Mouse (Mus musculus) cerebellum, adult (tissue): ENCODE measurements around the gene Vmn1r78.
"Not testable (repeated sequence)": the region's sequence is repeated elsewhere in the genome, so short reads cannot be mapped to it uniquely, and the experiment has no call there.

Source experiments
- ATAC-seq: cut with Nextera tagmentation; 2 replicates; pipeline ENCODE4 v1.9.2; 2017; ENCODE audit warnings: mild to moderate bottlenecking, moderate library complexity, mixed read lengths; ENCODE audit not compliant: insufficient number of reproducible peaks, low FRiP score, low TSS enrichment

The Vmn1r78 gene

DNA sequence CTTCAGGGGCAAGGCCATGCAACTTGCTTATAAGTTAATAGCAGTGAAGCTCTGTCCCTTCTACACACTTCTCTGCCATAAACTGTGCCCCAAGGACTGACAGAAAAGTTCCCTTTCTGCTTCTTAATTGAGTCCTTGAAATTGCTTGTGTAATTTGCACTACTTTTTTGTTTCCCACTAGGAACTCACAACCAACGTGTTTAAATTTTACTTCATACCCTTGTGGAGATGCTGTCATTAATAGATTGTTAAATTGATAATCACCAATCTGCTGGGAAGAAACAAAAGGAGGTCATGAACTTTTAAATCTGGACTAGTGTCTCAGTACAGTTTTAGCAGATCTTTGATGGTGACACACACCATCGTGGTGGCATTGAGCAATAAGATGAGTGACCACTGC lies at the start of gene Vmn1r78:
Gene Vmn1r78, plus strand, starts transcription at position 301 of the 400 bp plus-strand sequence.
- ATAC-seq, result no peak

GRCm38 (mm10) chr7:12156463-12156862 lies 6.4 kb downstream of the Vmn1r78 start:
- not testable (repeated sequence) for ATAC-seq

GRCm38 (mm10) chr7:12170979-12171378 lies 20.9 kb downstream of the Vmn1r78 start, which contains the start of gene Vmn1r79:
TSS of gene Vmn1r79 (plus strand) at chr7:12171279.
- ATAC-seq, result not testable (repeated sequence)

DNA sequence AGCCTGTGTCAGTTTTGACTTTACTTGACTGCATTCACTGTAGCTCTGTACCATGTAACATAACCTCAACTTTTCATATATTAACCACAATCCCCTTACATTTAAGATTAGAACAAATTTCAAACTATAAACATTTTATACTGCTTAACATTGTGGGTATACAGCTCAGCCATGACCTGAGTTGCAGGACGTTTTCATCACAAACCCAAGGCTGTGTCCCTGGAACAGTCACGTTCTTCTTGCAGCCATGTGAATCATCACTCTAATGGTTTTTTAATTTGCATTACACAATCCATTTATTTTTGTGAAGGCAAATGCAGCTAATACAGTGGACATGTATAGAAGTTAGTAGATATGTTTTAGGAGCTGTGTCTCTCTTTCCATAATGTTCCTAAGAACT lies 22.9 kb downstream of the Vmn1r78 start:
- not testable (repeated sequence) for ATAC-seq

GRCm38 (mm10) chr7:12188986-12189385 lies 38.9 kb downstream of the Vmn1r78 start, which contains the start of gene Vmn1r80:
TSS of gene Vmn1r80 (plus strand) at chr7:12189286.
- ATAC-seq, result no peak

GRCm38 (mm10) chr7:12204141-12204540 lies 54.1 kb downstream of the Vmn1r78 start:
- no peak for ATAC-seq
